Mouse (Mus musculus) hindbrain, embryonic 14.5 days (tissue): ENCODE results near the gene Hdac10. TPM values are rescaled to one million over a fixed set of nuclear protein-coding genes. Genes with fewer than 3 reads are reported as not detected.
A peak's percentile ranks its signal among the peaks of the same experiment; 100 is the strongest.

Experiments
- ATAC-seq: fragments of 200-750 bp; cut with Nextera tagmentation; 2 replicates; pipeline ENCODE4 v1.8.0; 2017; ENCODE audit warnings: moderate number of reproducible peaks, mild to moderate bottlenecking, moderate TSS enrichment, moderate library complexity; ENCODE audit not compliant: low FRiP score
- DNase-seq: peaks from one replicate; pipeline ENCODE4 v3.0.0-alpha.2; 2015; ENCODE audit warnings: low spot score
- H3K27ac ChIP-seq: fragments of 300-500 bp; sonication (generic); 2 replicates; pipeline ENCODE4 v1.5.1; 2014; ENCODE audit warnings: mild to moderate bottlenecking, moderate library complexity
- H3K27me3 ChIP-seq: fragments of 300-500 bp; sonication (generic); 2 replicates; pipeline ENCODE4 v1.6.1; 2014; ENCODE audit warnings: mild to moderate bottlenecking, low read length, mixed read lengths; ENCODE audit not compliant: control insufficient read depth, insufficient read depth
- H3K36me3 ChIP-seq: fragments of 300-500 bp; sonication (generic); replicated peaks from 2 replicates; pipeline ENCODE4 v1.6.1; 2014; ENCODE audit not compliant: control insufficient read depth, insufficient read depth
- H3K4me1 ChIP-seq: fragments of 300-500 bp; sonication (generic); replicated peaks from 2 replicates; pipeline ENCODE4 v1.6.1; 2014; ENCODE audit warnings: antibody characterized with exemption, low read length, mixed read lengths; ENCODE audit not compliant: control insufficient read depth, insufficient read depth
- H3K4me2 ChIP-seq: fragments of 300-500 bp; sonication (generic); replicated peaks from 2 replicates; pipeline ENCODE4 v1.6.1; 2014; ENCODE audit warnings: mild to moderate bottlenecking, moderate library complexity
- H3K4me3 ChIP-seq: fragments of 300-500 bp; sonication (generic); replicated peaks from 2 replicates; pipeline ENCODE4 v1.5.1; 2014; ENCODE audit warnings: mild to moderate bottlenecking, low read length
- H3K9ac ChIP-seq: fragments of 300-500 bp; sonication (generic); 2 replicates; pipeline ENCODE4 v1.6.1; 2014
- H3K9me3 ChIP-seq: fragments of 300-500 bp; sonication (generic); 2 replicates; pipeline ENCODE4 v1.6.1; 2016; ENCODE audit warnings: low read length; ENCODE audit not compliant: control insufficient read depth
- WGBS: fragments of 180-500 bp; shearing (Covaris S2); extraction: QIAGEN DNeasy Blood & Tissue Kit; methylation state at CpG from one replicate; pipeline ENCODE4 v1.1.7; 2014; 5-methylcytosine and 5-hydroxymethylcytosine counted together
- polyA plus RNA-seq: library from polyadenylated mRNA; unstranded; fragments of >200 nt; fragmentation: Nextera tagmentation; extraction: Ambion mirVana; gene quantifications from 2 replicates; pipeline ENCODE4 v1.2.1, GENCODE M21; 2014

The Hdac10 gene
- polyA plus RNA-seq, 1 experiment from 2014 or later = 19.1 TPM

- H3K4me2 ChIP-seq = no peak overlapping the region
- H3K4me1 ChIP-seq = no peaks in the 10 kb centered on the region
- DNase-seq = no peak
- ATAC-seq = no peak
- no peaks in the 10 kb centered on the region for H3K9me3 ChIP-seq
- peaks cover 99% of the 10 kb centered on the region for H3K36me3 ChIP-seq
- H3K27ac ChIP-seq = no peak overlapping the region
- H3K9ac ChIP-seq = no peak overlapping the region
- H3K4me3 ChIP-seq = no peak overlapping the region
- H3K27me3 ChIP-seq = no peaks in the 10 kb centered on the region
- WGBS = 97% methylated on average over 1 of the region's 1 CpGs
Observed at GRCm38 (mm10) chr15:89106976-89107375, 21.5 kb downstream of the Hdac10 start.

- H3K36me3 ChIP-seq = peaks cover 99% of the 10 kb centered on the region
- DNase-seq = no peak
Observed at GRCm38 (mm10) chr15:89106073-89106472, 22.4 kb downstream of the Hdac10 start.

GRCm38 (mm10) chr15:89104425-89104824 is 24.1 kb downstream of the Hdac10 start:
- ATAC-seq (no peak), DNase-seq (no peak)
- no peaks in the 10 kb centered on the region for H3K27me3 ChIP-seq
- H3K9ac ChIP-seq = no peak overlapping the region
- H3K4me3 ChIP-seq = no peak overlapping the region
- H3K36me3 ChIP-seq = peaks cover 99% of the 10 kb centered on the region
- H3K4me1 ChIP-seq = no peaks in the 10 kb centered on the region
- H3K4me2 ChIP-seq = no peak overlapping the region
- no peaks in the 10 kb centered on the region for H3K9me3 ChIP-seq
- no peak overlapping the region for H3K27ac ChIP-seq
- WGBS = 96% methylated on average over 8 of the region's 8 CpGs

More at GRCm38 (mm10) chr15:89106073-89106472, 22.4 kb downstream of the Hdac10 start:
- H3K27me3 ChIP-seq = no peaks in the 10 kb centered on the region
- no peak for ATAC-seq
- no peak overlapping the region for H3K27ac ChIP-seq
- no peaks in the 10 kb centered on the region for H3K9me3 ChIP-seq
- no peak overlapping the region for H3K4me3 ChIP-seq
- H3K9ac ChIP-seq = no peak overlapping the region
- no peaks in the 10 kb centered on the region for H3K4me1 ChIP-seq
- WGBS = 89% methylated on average over 13 of the region's 13 CpGs
- H3K4me2 ChIP-seq = no peak overlapping the region

GRCm38 (mm10) chr15:89103921-89104320 is 24.6 kb downstream of the Hdac10 start:
- H3K9ac ChIP-seq = no peak overlapping the region
- 88% methylated on average over 10 of the region's 10 CpGs for WGBS
- ATAC-seq = no peak

GRCm38 (mm10) chr15:89102646-89103045 is 25.9 kb downstream of the Hdac10 start:
- H3K9ac ChIP-seq = no peak overlapping the region
- peaks cover 99% of the 10 kb centered on the region for H3K36me3 ChIP-seq
- H3K4me3 ChIP-seq = no peak overlapping the region
- WGBS = 46% methylated on average over 5 of the region's 5 CpGs
- no peaks in the 10 kb centered on the region for H3K9me3 ChIP-seq
- H3K4me2 ChIP-seq = no peak overlapping the region
- DNase-seq (no peak), ATAC-seq (no peak)
- H3K27me3 ChIP-seq = no peaks in the 10 kb centered on the region
- no peak overlapping the region for H3K27ac ChIP-seq
- H3K4me1 ChIP-seq = no peaks in the 10 kb centered on the region

More at GRCm38 (mm10) chr15:89103921-89104320, 24.6 kb downstream of the Hdac10 start:
- no peak overlapping the region for H3K4me2 ChIP-seq
- H3K27ac ChIP-seq = no peak overlapping the region
- no peak for DNase-seq
- peaks cover 99% of the 10 kb centered on the region for H3K36me3 ChIP-seq
- no peaks in the 10 kb centered on the region for H3K4me1 ChIP-seq
- no peaks in the 10 kb centered on the region for H3K9me3 ChIP-seq
- H3K4me3 ChIP-seq = no peak overlapping the region
- H3K27me3 ChIP-seq = no peaks in the 10 kb centered on the region

GRCm38 (mm10) chr15:89100823-89101222 is 27.7 kb downstream of the Hdac10 start:
- WGBS = 90% methylated on average over 12 of the region's 12 CpGs
- peaks cover 99% of the 10 kb centered on the region for H3K36me3 ChIP-seq
- no peaks in the 10 kb centered on the region for H3K4me1 ChIP-seq
- no peaks in the 10 kb centered on the region for H3K27me3 ChIP-seq
- no peaks in the 10 kb centered on the region for H3K9me3 ChIP-seq
- ATAC-seq (no peak), DNase-seq (no peak)
- no peak overlapping the region for H3K4me2 ChIP-seq
- no peak overlapping the region for H3K4me3 ChIP-seq
- H3K9ac ChIP-seq = no peak overlapping the region
- H3K27ac ChIP-seq = no peak overlapping the region

GRCm38 (mm10) chr15:89098616-89099015 is 29.9 kb downstream of the Hdac10 start:
- H3K9ac ChIP-seq = no peak overlapping the region
- H3K9me3 ChIP-seq = no peaks in the 10 kb centered on the region
- DNase-seq (no peak), ATAC-seq (no peak)
- no peaks in the 10 kb centered on the region for H3K4me1 ChIP-seq
- H3K27me3 ChIP-seq = no peaks in the 10 kb centered on the region
- no peak overlapping the region for H3K4me2 ChIP-seq
- peaks cover 99% of the 10 kb centered on the region for H3K36me3 ChIP-seq
- no peak overlapping the region for H3K27ac ChIP-seq
- 90% methylated on average over 7 of the region's 7 CpGs for WGBS
- H3K4me3 ChIP-seq = no peak overlapping the region

- no peaks in the 10 kb centered on the region for H3K9me3 ChIP-seq
- H3K4me2 ChIP-seq = no peak overlapping the region
- DNase-seq (no peak), ATAC-seq (no peak)
- no peak overlapping the region for H3K9ac ChIP-seq
- 93% methylated on average over 5 of the region's 5 CpGs for WGBS
- no peak overlapping the region for H3K27ac ChIP-seq
- peaks cover 99% of the 10 kb centered on the region for H3K36me3 ChIP-seq
- no peaks in the 10 kb centered on the region for H3K27me3 ChIP-seq
- H3K4me1 ChIP-seq = no peaks in the 10 kb centered on the region
- no peak overlapping the region for H3K4me3 ChIP-seq
Observed at GRCm38 (mm10) chr15:89097450-89097849, 31.1 kb downstream of the Hdac10 start.

- no peaks in the 10 kb centered on the region for H3K27me3 ChIP-seq
- no peak overlapping the region for H3K4me2 ChIP-seq
- WGBS = 73% methylated on average over 5 of the region's 5 CpGs
- peaks cover 21% of the 10 kb centered on the region for H3K4me1 ChIP-seq
- ATAC-seq = no peak
- H3K27ac ChIP-seq = no peak overlapping the region
- no peak for DNase-seq
- H3K9ac ChIP-seq = no peak overlapping the region
- no peak overlapping the region for H3K4me3 ChIP-seq
- peaks cover 55% of the 10 kb centered on the region for H3K36me3 ChIP-seq
- H3K9me3 ChIP-seq = no peaks in the 10 kb centered on the region
Observed at GRCm38 (mm10) chr15:89092181-89092580, 36.3 kb downstream of the Hdac10 start.

- H3K27me3 ChIP-seq = no peaks in the 10 kb centered on the region
- ATAC-seq = no peak
- DNase-seq = no peak
- H3K4me2 ChIP-seq = peak overlapping the region; percentile 97
- 87% methylated on average over 4 of the region's 4 CpGs for WGBS
- peaks cover 21% of the 10 kb centered on the region for H3K4me1 ChIP-seq
- H3K9ac ChIP-seq = no peak overlapping the region
- H3K9me3 ChIP-seq = no peaks in the 10 kb centered on the region
- H3K4me3 ChIP-seq = no peak overlapping the region
- no peak overlapping the region for H3K27ac ChIP-seq
- peaks cover 55% of the 10 kb centered on the region for H3K36me3 ChIP-seq
Observed at GRCm38 (mm10) chr15:89090662-89091061, 37.8 kb downstream of the Hdac10 start.
